Mouse (Mus musculus) cortical plate, adult 2 months (tissue): ENCODE results near the gene Fcgr4.
"Not testable (repeated sequence)": the region's sequence is repeated elsewhere in the genome, so short reads cannot be mapped to it uniquely, and the experiment has no call there.

Source experiments
- CTCF ChIP-seq: fragments of 200-500 bp; IDR thresholded peaks from 2 replicates; pipeline ENCODE4 v1.5.1; 2011; ENCODE audit warnings: mild to moderate bottlenecking, control low read depth, low read length; ENCODE audit not compliant: insufficient read depth; ENCODE audit errors: extremely low read depth
- POLR2A ChIP-seq: fragments of 200-500 bp; IDR thresholded peaks from 2 replicates; pipeline ENCODE4 v1.6.1; 2011; ENCODE audit warnings: mild to moderate bottlenecking, low read length, control low read depth; ENCODE audit not compliant: insufficient read depth; ENCODE audit errors: extremely low read depth

DNA sequence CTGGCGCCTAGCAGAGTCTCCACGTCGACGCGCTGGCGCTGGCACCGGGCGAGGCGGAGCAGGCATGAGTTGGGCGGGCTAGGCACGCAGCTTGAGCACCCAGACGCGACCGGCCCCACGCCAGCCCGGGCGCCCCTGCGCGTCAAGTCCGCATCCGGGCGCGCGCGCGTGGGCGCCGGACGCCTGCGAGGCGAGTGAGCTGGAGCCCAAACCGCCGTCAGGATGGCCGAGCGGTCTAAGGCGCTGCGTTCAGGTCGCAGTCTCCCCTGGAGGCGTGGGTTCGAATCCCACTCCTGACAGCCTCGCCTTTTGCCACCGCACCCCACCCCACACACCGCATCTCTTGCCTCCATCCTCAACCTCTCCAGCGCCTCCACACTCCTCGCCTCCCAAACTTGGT, 47.0 kb downstream of the Fcgr4 start:
- not testable (repeated sequence) for TF ChIP-seq CTCF, POLR2A
